Mouse (Mus musculus) heart, adult 2 months (tissue): Measurements from ENCODE around the gene Trpv2.

Source experiments
- CTCF ChIP-seq: fragments of 200-600 bp; IDR thresholded peaks from 2 replicates; pipeline ENCODE4 v1.8.1; 2022; ENCODE audit warnings: antibody characterized with exemption, mild to moderate bottlenecking, moderate library complexity
- EP300 ChIP-seq: fragments of 200-500 bp; IDR thresholded peaks from 2 replicates; pipeline ENCODE4 v1.6.1; 2011; ENCODE audit warnings: low read depth, low read length, control low read depth; ENCODE audit not compliant: insufficient read depth

- no peak for TF ChIP-seq EP300
- TF ChIP-seq CTCF, result no peak
Observed at GRCm38 (mm10) chr11:62622850-62623249, 48.6 kb downstream of the Trpv2 start.
